10 mouse cellular contexts compared by ENCODE assay signal in the genomic region with DNA sequence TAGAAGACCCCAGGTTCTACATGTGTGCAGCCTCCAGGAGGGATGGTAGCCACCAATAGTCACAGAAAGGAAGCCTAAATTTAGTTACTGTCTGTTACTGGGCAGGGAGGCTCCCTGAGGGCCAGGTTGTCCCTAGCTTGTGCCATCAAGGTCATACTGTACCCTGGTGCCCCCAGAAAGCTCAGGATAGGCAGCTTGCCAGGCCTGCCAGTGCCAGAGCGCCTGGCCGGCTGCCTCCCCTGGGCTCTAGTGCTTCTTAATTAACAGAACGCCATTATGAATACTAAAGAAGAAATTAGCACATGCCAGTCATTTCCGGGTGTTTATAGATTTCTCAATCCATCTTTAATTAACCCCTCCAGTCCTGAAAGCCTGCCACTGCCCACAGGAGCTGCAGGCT.
DNase-seq lines count a peak whose midpoint lies in the region; ATAC-seq and TF ChIP-seq lines count a peak whose summit lies in the region.
"Had no signal": no experiment of that assay in that cellular context is flagged by ENCODE, and none has a peak within 500 bp of the region (broad histone marks: within the 10 kb centered on the region; RNA-seq: fewer than 3 reads in every experiment).

No protein-coding gene starts in this region.

- H3K9ac ChIP-seq in kidney, embryonic 15.5 days, result no peak overlapping the region

- no peaks in the 10 kb centered on the region for H3K27me3 ChIP-seq in kidney, embryonic 15.5 days

- 77% methylated on average over 4 of the region's 4 CpGs for WGBS in kidney, embryonic 15.5 days

- no peak for TF ChIP-seq CTCF in brain, embryonic 14.5 days (IDR thresholded peaks at IDR 0.05; ENCODE audit: borderline replicate concordance, extremely low read depth, insufficient read depth, insufficient read length)

- no peak overlapping the region for H3K4me3 ChIP-seq in kidney, embryonic 15.5 days (replicated peaks)
- H3K4me3 ChIP-seq: myocyte had no signal

- ATAC-seq in kidney, embryonic 15.5 days (replicated peaks; ENCODE audit: low FRiP score), result no peak

- no peak for TF ChIP-seq POLR2A in brain, embryonic 14.5 days (IDR thresholded peaks at IDR 0.05; ENCODE audit: borderline replicate concordance, extremely low read depth, insufficient read depth, insufficient read length, poor library complexity, severe bottlenecking)

- intact Hi-C loops in heart, postnatal 10 days (cut with DNase I), result no loop called here

- H3K4me2 ChIP-seq in kidney, embryonic 15.5 days, result no peak overlapping the region

- 0 out of 2 replicates have a peak, but pooled peaks cover 1% of the 10 kb centered on the region for H3K4me1 ChIP-seq in kidney, embryonic 15.5 days

- DNase-seq in kidney, adult 18-20 months, result peak; percentile 43
- peak; percentile 21 to 58 for DNase-seq in adrenal gland, postnatal 36 days
- peak; percentile 78 for DNase-seq in brain, embryonic 14.5 days (ENCODE audit: low read depth)
- DNase-seq in heart, postnatal 10 days, result peak; percentile 42 to 68
- DNase-seq in spleen, postnatal 36 days (ENCODE audit: low spot score in 2 of 2), result no peak
- no peak for DNase-seq in lung, postnatal 4 days
- no peak for DNase-seq in adipocyte (ENCODE audit: low spot score)
- DNase-seq: lung, adult 2 months had no signal

- no peaks in the 10 kb centered on the region for H3K9me3 ChIP-seq in kidney, embryonic 15.5 days (replicated peaks)

- no peaks in the 10 kb centered on the region for H3K36me3 ChIP-seq in kidney, embryonic 15.5 days

- H3K27ac ChIP-seq in kidney, embryonic 15.5 days, result no peak overlapping the region

Comparison
In these comparisons a context has a peak if more than half of its experiments do, and no peak if none do; other contexts are left out.
1. DNase-seq: peak in kidney, adult 18-20 months (single experiment), adrenal gland, postnatal 36 days (2 of 2), brain, embryonic 14.5 days (single experiment) and heart, postnatal 10 days (2 of 2); none in spleen, postnatal 36 days (0 of 2), lung, postnatal 4 days (0 of 2) and adipocyte (single experiment).